Mouse (Mus musculus): ENCODE measurements at regions not wholly inside any gene's neighbourhood (a gene's known extent, or its start where the extent isn't known, plus 50 kb on each side); places are given as distances from the start of the nearest gene placed in this dataset.

DNA sequence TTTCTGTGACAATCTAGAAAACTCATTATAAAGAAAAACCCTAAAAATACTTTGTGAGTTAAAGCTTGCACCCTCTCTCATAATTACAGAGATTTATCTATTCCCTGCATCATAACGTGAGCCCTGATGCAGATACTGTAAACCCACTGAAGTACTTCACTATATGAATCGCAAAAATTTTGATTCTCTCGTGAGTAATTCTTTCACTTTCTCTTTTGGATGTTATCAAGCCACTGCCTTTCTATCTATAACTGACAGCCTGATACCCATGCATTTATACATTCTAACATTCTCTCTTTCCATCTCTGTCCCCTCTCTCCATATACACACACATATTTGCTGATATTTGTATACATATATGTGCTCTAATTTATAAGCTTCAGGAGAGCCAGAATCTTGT, 264.1 kb upstream of the Gm765 start:
- DNase-seq: no peak

DNA sequence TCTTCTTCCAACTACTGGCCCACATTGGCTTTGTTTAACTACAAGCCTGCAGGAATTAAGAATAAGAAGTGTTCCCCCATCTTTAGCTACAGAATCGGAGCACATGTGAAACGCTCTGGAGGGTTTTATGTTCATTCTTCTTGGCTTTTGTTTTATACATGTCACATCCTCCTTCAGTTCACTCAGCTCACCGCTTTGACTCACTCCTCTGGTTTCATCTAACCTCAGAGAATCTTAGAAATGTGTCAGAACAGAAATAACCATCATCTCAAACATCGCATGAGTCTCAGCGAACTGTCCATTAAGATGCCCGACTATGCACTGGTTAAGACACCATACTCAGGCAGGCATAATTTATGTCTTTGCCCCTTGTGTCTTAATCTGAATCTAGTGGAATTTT, 255.1 kb upstream of the Gm765 start:
- DNase-seq: no peak

DNA sequence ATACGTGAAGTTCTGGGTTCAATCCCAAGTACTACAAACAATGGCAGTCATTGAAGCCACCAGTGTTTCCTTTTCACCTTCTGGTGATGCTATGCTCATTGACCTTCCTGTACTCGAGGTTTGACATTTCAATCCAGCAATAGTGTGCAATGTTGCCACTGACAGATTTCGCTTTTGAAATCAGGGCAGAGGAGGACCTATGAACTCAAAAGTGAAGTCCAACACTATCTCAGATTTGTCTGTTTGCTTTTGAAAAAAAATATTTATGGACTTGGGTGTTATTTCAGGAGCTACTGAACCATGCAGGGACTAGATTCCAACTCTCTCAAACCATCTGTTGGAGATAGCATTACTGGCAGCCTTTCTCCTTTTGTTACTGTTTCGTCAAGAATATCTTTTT, 248.4 kb upstream of the Gm765 start:
- no peak for DNase-seq

DNA sequence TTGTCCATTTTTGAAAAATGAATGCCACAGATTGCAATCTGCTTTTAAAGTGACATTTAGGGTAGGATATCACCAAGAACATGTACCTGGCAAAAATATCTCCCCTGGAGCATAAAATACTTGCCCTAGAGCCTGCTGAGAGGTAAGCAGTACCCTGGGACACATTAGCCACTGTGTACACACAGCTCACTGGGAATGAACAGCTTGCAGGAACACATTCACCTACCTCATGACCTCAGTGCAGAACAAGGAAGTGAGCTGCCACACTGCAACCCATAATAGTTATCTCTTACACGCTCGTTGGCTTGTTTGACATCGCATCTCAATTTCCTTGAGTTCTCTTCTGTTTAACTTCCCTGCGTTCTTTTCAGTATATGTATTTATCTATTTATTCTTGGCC, 246.4 kb upstream of the Gm765 start:
- DNase-seq: no peak

DNA sequence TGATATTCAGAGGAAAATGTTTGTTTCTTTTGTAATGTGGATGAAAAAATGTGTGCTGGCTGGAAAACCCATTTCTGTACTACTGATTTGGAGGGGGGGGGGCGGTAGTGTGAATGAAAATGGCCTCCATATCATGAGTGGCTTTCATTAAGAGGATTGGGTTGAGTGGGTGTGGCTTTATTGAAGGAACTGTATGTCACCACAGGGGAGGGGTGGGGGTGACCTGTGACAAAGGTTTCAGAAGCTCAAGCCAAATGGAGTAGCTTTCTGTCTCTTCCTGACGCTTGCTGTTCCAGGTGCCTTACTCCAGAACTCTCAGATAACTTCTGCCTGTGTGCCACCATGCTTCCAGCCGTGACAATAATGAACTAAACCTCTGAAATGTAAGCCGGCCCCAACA, 242.0 kb upstream of the Gm765 start:
- DNase-seq: no peak

DNA sequence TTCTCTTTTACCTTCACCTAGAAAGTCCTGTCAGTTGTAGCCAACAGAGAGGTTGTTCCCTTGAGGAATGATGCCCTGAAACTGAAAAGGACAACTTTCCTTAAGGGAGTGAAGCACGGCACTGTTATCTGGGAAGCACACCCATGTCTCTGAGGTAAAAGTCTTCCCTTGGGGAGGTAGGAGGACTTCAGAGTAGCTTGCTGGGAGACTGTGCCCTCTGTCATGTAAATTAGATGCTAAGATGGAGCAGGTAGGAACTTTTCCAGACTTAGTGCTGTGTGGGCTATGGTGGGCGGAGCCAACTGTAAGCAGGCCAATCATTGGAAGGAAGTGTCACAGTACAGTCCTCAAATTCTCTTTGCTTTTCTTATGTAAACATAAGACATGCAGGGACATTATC, 240.3 kb upstream of the Gm765 start:
- DNase-seq: no peak

DNA sequence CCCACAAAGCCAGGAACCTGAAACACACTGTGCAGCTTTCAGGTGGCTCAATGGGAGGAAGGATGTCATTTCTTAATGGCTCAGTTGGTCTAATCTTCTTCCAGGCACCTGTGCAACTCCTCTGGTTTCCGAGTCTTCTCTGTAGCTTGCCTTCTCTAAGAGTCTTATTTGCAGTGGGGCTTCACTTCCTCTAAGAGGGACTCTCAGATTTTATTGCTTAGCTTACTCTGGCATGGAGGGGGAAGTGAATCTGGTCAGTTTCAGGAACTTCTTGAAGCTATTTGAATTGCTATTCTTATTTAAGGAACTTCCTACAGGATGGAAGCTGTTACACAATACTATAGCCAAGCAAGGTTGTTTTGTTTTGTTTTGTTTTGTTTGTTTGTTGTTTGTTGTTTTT, 232.7 kb upstream of the Gm765 start:
- no peak for DNase-seq

DNA sequence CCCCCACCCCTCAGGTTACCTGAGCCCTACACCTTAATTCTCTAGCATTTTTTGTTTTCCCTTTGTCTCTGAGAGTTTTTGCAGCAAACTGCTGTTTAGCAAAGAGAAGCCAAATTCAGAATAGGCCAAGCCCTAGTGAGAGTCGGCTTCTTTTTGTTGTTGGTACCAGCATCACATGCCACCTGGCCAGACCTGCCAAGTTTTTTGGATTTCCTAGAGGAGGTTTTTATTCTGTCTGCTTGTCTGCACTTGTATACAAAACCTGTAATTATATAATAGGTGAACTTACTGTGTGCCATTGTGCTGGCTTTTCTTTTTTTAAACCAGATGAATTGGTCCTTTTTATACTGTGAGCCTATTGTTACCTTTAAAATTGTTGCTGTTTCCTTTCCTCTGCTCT, 213.1 kb upstream of the Gm765 start:
- DNase-seq: no peak

DNA sequence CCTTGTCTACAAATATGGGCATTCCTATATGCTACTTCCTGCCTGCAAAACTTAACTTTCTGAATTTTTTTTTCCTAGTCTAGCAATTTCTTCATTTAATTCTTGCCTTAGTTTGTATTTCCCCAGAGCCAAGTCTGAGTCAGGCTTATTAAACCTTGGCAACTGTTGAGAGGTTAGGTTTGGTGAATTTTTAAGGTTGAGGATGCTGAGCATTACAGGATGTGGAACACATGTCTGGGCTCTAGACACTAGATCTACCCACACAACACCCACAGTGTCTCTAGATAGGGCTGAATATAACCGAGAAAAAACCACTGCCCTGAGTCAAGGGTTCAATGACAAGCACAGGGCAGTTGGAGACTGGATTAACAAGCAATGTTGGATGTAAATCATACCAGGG, 211.4 kb upstream of the Gm765 start:
- no peak for DNase-seq

DNA sequence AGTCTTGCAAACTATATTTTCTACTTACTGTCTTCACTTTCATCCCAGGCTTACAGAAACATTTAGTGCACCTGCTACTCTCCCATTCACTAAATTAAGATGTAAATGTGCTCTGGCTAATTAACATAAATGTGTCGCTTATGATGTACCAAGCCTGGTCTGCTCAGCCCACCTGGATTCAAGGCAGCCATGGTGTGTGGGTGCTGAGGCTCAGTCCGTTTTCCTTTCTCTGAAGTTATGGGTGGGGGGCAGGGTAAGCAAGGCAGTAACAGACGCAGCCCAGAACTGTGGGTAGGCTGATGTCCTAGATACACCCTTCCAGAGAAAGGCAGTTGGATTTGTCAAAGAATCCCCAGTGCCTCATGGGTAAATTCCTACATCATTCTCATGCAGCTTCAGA, 209.2 kb upstream of the Gm765 start:
- DNase-seq: no peak

DNA sequence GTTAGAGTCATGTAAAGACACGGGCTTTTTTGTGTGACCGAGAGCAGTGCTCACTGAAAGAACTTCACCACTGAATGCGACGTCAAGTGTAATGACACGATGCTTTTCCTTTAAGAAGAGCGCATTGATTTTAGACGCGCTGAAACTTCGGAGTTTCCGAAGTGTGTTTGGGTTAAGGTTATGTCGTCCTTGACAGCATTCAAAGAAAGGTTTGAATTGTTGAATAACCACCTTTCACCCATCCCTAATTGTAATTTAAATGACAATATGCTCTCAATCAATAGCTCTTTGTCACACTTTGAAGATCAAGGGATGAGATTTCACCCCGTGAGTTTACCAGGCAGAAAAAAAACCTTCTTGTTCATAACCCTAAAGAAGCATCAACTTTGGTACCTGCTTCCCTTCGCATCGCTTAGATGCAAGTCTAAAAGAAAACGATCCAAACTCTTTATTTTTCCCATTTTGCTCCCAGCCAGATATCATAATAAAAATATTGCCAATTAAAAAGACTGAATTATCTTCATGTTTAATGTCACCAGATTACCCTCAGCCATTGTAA, 184.4 kb upstream of the Gm765 start:
- DNase-seq: no peak

DNA sequence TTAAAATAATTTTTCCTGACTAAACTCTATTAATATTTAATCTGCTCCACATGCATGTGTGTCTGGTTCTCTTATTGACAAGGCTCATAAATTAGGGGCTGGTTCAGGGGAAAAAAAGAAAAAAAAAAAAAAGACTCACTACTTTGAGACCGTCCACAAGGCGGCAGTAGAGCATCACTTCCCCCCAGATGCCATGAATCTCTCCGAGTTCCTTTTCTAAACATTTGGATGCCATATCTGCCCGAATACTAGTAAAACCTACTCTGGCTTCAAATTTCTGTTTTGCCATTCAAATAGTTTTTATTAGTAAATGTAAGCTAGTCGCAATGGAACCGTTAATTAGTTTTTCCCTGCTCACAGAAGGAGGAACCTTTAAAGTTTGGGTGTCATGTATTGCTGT, 182.7 kb upstream of the Gm765 start:
- DNase-seq: peak; percentile 76

DNA sequence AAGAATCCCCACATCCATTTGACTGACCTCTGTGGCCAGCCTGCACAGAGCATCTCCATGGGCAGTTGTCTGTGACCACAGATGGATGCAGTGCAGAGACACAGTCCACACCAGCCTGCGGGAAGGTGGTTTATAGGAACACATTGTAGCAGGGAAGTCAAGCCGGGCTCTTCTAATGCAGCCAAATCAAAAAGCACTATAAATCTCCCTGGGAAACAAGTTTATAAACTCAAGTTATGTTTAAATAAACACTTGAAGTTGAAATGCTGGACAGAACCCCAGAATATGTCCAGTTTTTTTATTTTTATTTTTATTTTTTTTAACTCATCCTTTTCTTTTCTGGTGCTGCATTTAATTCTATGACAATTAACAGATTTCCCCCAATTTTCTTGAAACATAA, 182.1 kb upstream of the Gm765 start:
- no peak for DNase-seq

DNA sequence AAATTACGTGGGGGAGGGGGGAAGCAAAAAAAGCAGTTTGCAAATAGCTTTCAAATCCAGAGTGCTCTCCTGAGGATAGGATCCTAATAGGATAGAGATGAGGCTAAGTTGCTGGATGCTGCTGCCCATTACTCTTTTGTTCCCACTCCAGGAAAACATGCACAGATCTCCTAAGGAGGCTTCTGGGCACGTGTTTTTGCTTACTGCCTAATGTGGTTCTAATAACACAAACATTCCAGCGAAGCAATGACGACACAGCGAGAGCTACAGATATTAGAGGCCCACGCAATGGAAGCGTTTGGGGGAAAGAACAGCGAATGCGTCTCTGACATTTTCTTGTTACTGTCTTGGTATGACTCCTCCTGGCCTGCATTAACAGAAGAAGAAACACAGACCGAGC, 179.0 kb upstream of the Gm765 start:
- DNase-seq: no peak

DNA sequence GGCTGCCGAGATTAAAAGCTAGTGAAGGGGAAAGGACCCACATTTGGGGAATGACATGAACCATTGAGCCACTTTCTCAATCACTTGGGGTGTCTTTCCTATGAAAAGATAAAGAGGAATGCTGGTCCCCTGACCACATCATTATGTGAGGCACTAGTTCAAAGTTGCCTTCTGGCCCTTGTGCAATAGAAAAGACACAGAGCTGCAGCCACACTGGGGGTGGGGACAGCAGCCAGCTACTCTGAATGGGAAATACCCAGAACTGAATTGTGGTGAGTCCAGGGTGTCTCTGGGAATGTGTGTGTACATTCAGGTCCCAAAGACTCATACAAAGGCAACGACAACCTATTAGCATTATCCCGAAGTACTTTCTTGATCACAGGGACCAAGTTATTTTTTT, 172.3 kb upstream of the Gm765 start:
- DNase-seq: no peak

DNA sequence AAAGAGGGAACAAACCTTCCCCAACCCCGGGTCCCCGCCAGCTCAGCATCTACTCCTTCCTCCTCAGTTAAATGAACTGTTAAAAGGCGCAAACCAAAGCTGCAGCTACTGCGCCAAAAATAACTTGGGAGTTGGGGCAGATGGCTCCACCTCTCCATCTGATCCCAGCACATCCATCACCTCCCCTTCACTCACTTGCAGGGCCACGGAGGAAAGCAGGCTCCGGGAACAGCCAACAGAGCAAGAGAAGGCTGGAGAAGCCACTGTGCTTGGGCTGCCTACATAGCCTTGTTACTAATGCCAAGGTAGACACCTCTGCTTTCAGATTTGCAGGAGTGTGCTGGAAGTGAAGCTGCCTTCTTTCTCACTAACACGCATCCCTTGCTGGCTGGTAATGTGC, 171.8 kb upstream of the Gm765 start:
- no peak for DNase-seq

DNA sequence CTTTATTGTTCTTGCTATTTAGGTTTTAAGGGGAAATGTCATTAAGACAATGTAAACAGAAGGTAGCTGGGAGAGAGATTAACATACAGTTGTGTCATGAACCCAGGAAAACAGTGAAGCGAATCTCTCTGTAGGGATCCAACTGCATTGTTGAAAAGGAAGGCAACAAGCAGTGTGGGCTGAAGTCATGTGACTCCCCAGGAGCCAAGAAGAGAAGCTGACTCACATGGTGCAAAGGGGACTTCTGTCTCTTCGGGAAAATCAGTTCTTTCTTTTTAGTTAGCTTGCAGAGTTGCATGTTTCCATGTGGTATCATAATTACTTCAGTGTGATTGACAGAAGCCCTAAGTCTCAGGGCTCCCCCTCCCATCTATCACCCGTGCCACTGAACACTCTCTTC, 170.7 kb upstream of the Gm765 start:
- DNase-seq: no peak

DNA sequence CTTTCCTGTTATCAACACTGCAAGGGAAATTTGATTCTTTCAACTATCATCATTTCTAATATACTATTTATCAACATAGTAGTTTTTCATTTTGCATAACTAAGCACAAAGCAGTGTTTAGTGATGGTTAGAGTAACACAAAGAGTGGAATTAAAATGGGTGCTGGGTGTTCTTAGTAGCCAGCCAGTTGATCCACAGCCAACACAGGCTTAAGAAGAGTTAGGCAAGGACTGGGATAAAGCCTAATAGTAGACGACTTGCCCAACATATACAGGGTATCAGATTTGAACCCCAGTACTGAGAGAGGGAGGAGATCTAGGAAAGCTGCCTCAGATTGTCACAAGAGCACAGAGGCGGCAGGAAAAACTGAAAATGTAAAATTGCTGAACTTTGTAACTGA, 160.2 kb upstream of the Gm765 start:
- DNase-seq: no peak

DNA sequence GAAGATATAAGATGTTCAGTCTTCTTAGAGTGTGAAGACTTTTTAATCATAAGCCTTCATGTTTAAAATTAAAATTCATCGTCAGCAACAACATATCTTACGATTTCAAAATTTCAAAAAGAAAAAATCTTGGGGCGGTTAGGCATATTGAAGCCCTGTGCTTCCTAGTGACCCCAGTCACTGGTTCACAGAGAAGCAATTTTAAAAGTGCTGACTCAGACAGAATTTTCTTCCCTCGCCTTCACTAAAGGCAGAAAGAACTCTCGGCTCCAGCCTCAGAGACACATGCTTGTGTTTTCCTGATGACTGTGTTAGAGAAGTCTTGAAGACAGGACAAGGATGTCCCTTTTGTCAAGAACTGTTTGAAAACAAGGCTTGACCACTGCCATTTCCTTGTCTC, 157.2 kb upstream of the Gm765 start:
- DNase-seq: no peak

DNA sequence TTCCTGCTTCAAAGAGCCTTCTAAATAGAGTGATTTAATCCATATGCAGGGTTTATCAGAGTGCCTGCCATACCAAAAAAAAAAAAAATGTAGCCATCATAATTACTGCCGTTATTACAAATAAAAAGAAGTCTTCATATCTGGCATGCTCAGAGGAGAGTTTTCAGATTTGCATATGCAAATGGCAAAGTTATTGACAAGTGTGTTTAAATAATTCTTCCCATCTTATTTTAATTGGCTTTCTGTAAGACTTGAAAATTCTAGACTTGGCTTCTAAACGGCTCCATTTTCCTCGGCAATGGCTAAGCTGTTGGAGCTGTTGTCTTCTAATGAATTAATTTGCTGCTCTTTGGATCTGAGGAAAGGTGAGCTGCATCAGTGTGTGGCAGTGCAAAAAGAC, 144.1 kb upstream of the Gm765 start:
- DNase-seq: no peak

DNA sequence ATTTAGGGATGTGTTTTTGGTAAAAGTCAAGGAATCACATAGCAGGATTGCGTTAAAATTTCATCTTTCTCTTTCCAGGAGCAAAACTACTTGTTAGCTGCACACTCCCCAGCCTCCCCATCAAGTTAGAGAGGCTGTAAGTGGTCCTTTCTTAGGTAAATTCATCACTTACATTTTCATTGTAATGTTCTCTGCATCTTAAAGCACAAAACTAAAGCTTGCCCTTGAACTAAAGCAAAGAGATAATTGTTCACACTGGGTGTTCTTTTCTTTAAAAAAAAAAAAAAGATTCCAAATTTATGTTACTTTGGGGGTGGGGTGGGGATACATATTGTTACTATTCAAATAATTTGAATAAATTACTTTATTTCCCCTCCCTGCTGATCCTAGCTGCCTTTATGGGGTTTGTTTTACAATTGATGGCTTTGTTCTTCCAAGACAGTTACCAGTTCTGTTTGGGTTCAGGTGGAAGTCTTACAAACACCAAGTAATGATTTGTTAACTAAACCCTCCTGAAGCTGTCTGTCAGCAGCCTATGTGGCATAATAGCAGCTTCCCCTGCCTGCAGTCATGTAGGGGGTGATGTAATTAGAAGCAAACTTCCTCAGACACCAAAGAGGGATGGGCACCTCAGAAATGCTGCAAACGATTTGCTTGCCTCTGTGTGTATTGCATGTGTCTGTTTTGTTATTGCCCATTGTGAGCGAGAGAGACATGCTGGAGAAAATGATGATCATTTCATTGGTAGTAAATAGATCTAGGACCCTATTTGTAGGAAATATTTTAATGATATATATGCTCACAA, 141.0 kb upstream of the Gm765 start:
- DNase-seq: no peak

DNA sequence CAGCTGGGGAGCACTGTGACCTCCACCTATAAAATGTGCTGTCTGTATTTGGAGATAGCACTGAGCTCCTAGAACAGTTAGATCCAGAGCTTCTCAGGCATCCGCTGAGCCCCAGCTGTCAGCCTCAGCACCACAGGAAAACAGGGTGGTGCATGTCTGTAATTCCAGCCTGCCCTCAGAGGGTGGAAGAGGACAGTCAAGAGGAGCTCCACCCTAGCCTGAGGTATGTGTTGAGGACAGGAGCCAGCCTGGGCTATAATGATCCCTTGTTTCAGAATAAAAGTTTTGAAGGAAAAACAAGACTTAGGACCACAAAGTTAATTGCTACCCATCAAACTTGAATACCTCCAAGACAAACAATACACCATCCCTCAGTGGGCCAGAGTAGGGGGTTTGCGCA, 139.8 kb upstream of the Gm765 start:
- DNase-seq: peak; percentile 13

DNA sequence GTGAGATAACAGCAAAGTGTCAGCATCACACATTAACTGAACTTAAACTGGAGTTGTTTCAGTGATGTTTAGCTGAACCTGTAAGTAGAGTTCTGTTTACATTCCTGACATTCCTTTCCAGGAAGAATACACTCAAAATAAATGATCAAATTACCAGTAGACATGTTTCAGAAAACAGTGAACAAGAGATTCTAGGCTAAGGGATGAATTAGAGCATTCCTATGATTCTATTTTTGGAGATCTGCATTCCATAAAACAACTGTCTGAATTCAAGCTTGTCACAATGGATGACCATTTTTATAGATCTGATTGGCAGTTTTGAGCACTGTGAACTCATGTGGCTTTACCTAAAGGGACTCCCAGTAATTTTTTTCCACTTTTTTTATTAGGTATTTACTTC, 125.0 kb upstream of the Gm765 start:
- no peak for DNase-seq

DNA sequence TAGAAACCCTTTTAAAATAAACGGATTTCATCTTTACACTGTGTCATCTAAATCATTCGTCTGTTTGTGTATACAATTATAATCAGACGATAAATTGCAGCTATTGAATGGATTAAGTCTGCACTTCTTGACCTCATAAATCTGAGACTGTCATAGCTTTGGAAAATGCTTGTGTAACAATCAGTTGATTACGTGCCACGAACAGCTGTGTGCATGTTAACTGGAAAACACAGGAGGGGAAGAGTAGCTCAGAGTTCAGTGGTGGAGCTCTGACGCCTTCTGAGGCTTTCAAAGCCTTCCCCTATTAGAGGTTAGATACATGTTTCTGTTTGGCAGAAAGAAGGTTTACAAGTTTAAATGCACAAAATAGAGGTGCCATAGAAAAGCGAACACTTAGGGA, 109.7 kb upstream of the Gm765 start:
- DNase-seq: no peak

DNA sequence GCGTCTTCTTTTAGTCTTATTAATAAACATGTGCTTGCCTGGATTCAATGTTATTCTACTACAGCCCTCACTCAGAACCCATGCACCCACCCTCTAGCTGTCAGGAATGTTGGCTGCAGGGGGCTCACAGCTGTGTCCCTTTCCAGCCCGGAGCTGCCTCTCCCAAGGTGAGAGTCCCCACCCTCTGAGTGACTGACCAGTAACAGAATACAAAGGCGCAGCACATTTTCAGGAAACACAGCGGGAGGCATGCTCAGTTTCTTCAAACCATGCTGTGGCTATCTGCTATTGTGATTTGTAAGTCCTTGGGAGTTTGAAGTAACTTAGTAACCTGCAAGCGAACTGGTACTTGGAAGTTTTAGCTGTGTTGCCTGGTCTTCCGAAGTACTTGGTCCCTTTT, 93.1 kb upstream of the Gm765 start:
- no peak for DNase-seq

All from heart, postnatal 4 days (tissue).